Mouse (Mus musculus) embryonic fibroblast, embryonic 13.5 days (primary cell): ENCODE data around the gene Aoc3. TPM values are rescaled to one million over a fixed set of nuclear protein-coding genes. Genes with fewer than 3 reads are reported as not detected.

Experiments used
- H3K27ac ChIP-seq: 2 replicates; pipeline ENCODE4 v1.5.1; 2012; ENCODE audit warnings: low read length, control low read depth, inconsistent platforms; ENCODE audit not compliant: insufficient read depth
- H3K4me1 ChIP-seq: 2 replicates; pipeline ENCODE4 v1.6.1; 2011; ENCODE audit warnings: low read length; ENCODE audit not compliant: control insufficient read depth, insufficient read depth
- H3K4me3 ChIP-seq: 2 replicates; pipeline ENCODE4 v1.5.1; 2011; ENCODE audit warnings: mild to moderate bottlenecking, control low read depth, low read length; ENCODE audit not compliant: insufficient read depth
- CTCF ChIP-seq: IDR thresholded peaks from 2 replicates; pipeline ENCODE4 v1.5.1; 2011; ENCODE audit warnings: mild to moderate bottlenecking, control low read depth, low read length, moderate library complexity, borderline replicate concordance; ENCODE audit not compliant: insufficient read depth
- POLR2A ChIP-seq: IDR thresholded peaks from 2 replicates; pipeline ENCODE4 v1.6.1; 2011; ENCODE audit warnings: low read depth, mild to moderate bottlenecking, control low read depth, low read length, moderate library complexity
- polyA plus RNA-seq: library from polyadenylated mRNA; stranded (reverse); fragments of >200 nt; gene quantifications from 2 replicates; pipeline ENCODE4 v1.2.4, GENCODE M21; 2011; ENCODE audit warnings: low read depth; ENCODE audit not compliant: missing spikeins, insufficient read length

Aoc3 gene
- polyA plus RNA-seq = 2.7 and 4.2 TPM in 2 replicates

DNA sequence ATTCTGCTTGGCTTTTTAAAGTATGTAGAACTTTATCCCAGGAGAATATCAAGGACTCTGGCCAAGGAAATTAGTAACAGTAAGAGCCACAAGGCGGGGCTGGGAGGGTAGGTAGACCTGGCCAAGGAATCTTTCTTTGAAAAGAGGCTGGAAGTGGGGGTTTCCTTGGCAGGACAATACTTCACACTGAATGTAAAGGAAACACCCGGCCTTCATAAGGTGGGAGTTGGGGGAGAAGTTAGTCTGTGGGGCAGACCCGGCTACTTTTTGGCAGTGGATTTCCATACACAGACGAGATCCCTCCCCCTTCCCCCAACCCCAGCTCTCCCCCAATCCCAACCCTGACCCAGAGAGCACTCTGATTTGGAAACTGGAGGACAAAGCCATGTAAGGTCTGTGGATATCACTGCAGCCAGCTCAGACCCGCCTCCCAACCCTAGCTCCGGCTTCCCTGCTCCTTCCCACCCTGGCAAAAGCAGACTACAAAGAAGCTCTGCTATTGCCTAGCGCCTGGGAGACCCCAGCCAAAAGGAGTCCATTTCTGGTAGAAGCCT is at the start of gene Aoc3:
Gene Aoc3, plus strand, starts transcription at position 235 of the 554 bp plus-strand sequence.
- TF ChIP-seq CTCF = no peak
- no peak for TF ChIP-seq POLR2A
- Histone ChIP-seq H3K27ac (peak within 1 kb of the TSS; percentile 27; the same call in 1 of the 2 replicates), H3K4me1 (no peaks in the 10 kb centered on the region; the same call in 1 of the 2 replicates), H3K4me3 (no peak within 1 kb of the TSS)

DNA sequence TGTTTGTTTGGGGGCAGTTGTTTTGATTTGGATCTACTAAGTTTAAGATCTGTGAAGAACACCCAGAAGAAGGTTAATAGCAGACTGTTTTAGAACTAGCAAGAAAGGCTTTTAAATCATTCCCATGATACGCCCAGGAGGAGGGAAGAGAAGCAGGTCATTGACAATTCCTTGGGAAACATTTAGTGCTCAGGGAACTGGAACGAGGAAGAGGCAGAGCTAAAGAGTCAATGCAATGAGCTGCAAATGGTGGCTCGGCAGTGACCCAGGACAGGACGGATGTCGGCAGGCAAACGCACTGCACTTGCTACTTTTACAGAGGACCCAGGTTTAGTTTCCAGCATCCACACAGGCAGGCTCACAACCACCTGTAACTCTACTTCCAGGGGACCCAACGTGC is 49.6 kb upstream of the Aoc3 start:
- Histone ChIP-seq H3K4me1 (peaks cover 5% of the 10 kb centered on the region; the same call in 1 of the 2 replicates), H3K27ac (no peak overlapping the region), H3K4me3 (no peak overlapping the region)
- TF ChIP-seq POLR2A = no peak
- no peak for TF ChIP-seq CTCF

DNA sequence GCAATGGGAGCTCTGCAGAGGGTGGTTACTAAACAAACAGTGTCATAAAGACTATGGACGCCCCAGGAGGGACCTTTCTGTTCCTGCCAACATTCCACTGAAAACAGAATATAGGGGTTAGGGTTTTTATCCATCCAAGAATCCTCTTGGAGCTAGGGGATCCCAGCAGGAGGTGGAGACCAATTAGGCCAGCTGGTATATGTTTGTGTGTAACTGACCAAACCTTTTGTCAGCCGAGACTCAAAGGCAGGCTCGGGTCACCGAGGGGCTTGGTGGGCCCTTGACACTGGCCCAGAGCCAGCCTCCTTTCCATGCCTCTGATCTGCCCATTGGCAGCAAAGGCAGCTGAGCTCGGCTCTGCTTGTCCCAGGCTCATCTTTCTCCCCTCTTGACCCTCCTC is 47.5 kb upstream of the Aoc3 start:
- H3K4me3 ChIP-seq = no peak overlapping the region
- no peaks in the 10 kb centered on the region for H3K4me1 ChIP-seq
- no peak overlapping the region for H3K27ac ChIP-seq
- no peak for TF ChIP-seq POLR2A
- TF ChIP-seq CTCF = no peak

DNA sequence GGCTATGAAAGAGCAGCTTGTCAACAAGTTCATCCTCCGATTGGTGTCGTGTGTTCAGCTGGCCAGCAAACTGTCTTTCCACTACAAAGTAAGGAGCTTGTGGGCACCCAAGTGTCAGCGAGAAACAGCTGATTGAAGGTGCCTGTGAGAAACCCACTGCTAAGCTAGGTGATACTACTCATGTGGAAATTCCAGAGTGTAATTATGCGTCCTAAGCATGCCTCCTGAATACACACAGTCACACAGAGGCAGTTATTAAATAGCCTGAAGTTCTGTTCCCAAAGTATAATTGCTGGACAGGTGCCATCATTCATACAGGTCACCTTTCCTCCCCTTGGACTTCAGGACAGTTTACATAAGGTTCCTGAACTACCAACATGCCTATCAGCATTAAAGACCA is 46.6 kb upstream of the Aoc3 start:
- no peak overlapping the region for H3K4me3 ChIP-seq
- no peak overlapping the region for H3K27ac ChIP-seq
- TF ChIP-seq POLR2A (no peak), CTCF (no peak)
- no peaks in the 10 kb centered on the region for H3K4me1 ChIP-seq

DNA sequence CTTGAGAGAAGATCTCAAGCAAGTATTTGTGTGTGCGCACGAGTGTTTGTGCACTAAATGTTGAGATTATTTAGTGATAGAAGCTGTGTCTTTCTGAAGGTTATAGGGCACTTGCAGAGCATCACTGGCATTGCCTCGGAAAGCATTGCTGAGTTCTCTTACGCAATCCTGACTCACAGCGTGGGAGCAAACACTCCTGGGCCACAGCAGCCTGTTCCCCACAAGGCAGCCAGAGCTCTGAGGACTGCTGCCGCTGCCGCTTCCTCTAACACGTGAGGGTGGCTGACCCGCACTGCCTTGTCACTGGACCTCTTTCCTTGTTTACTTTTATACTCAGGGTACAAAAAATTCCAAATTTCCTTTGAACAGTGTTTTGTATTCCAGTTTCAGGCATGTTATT is 43.1 kb upstream of the Aoc3 start:
- no peak overlapping the region for H3K27ac ChIP-seq
- no peak overlapping the region for H3K4me3 ChIP-seq
- TF ChIP-seq POLR2A = no peak
- TF ChIP-seq CTCF = no peak
- no peaks in the 10 kb centered on the region for H3K4me1 ChIP-seq

DNA sequence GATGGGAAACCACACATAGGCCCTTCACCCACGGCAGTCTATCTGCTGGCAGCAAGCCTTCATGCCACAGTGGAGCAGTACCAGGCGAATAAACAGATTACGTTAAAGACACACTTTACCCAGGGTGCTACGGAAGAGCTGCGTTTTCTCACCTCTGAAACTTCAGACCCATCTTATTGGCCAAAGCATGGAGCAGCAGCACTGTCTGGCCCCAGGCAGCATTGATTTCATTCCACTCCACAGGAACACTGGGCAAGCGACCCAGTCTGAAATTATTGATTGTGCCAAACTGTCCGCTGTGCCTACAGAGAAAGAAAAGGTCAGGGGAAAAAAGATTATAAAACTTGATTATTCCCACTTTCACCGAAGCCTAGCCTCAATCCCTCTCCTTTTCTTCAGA is 39.2 kb upstream of the Aoc3 start:
- Histone ChIP-seq H3K4me1 (no peaks in the 10 kb centered on the region), H3K27ac (no peak overlapping the region), H3K4me3 (no peak overlapping the region)
- TF ChIP-seq CTCF = no peak

- TF ChIP-seq CTCF (no peak), POLR2A (no peak)
- H3K27ac ChIP-seq = no peak overlapping the region
- H3K4me3 ChIP-seq = no peak overlapping the region
- no peaks in the 10 kb centered on the region for H3K4me1 ChIP-seq
Observed at GRCm38 (mm10) chr11:101295191-101295590, 35.2 kb upstream of the Aoc3 start.

DNA sequence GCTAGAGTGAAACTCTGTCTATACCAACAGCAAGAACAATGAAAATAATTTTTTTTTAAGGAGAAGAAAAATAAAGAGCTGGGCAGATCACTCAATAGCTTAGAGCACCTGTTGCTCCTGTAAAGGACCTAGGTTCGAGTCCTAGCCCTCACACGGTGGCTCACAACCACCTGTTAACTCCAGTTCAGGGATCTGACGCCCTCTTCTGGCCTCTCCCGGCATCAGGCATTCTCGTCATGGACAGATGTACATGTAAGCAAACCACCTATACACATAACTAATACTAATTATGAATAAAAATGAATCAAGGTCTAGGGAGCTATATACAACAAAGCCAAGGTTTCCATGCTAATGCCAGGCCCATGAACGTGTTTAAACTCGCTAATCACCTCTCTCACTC is 29.5 kb upstream of the Aoc3 start:
- TF ChIP-seq CTCF = no peak
- no peak for TF ChIP-seq POLR2A
- Histone ChIP-seq H3K27ac (no peak overlapping the region), H3K4me3 (peak overlapping the region; percentile 94), H3K4me1 (peaks cover 4% of the 10 kb centered on the region; the same call in 1 of the 2 replicates)

- H3K4me1 ChIP-seq = peaks cover 4% of the 10 kb centered on the region; the same call in 1 of the 2 replicates
- H3K27ac ChIP-seq = no peak overlapping the region
- no peak for TF ChIP-seq CTCF
- TF ChIP-seq POLR2A = no peak
- peak overlapping the region; percentile 94 for H3K4me3 ChIP-seq
Observed at GRCm38 (mm10) chr11:101301299-101302003, 29.0 kb upstream of the Aoc3 start.

DNA sequence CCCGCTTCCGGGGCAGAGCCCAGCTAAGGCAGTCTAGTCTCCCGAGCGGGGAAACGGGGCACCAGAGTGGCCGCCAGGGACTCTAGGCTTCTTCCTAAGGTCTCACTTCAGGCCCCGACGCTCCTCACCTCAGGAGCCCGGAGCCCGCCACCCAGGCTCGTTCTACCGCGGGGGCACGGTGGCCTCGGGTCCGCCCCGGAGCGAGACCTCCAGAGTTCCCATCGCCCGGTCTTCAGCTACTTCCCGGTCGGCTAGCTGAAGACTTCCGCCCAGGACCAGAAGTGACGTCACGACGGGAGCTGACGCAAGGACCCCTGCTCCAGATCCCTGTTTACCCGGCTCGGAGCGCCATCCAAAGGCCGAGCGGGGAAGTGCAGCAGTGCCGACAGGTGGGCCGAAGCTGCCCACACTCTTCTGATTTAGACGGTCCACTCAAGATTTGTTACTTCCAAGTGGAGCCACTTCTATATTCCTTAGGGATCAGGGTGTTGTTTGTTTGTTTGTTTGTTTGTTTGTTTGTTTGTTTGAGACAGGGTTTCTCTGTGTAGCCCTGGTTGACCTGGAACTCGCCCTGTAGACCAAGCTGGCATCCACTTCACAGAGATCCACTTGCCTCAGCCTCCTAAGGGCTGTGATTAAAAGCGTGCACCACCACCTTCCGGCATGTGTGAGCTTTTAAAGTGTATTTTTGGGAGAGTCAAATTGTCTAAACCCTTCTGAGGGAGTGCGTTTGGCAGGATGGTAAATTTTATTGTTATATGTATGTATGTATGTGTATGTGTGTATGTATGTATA is 28.2 kb upstream of the Aoc3 start, which contains the start of gene Becn1:
Gene Becn1, minus strand, starts transcription at position 283 of the 795 bp plus-strand sequence.
- no peak within 1 kb of the TSS for H3K27ac ChIP-seq
- H3K4me1 ChIP-seq = peaks cover 4% of the 10 kb centered on the region; the same call in 1 of the 2 replicates
- TF ChIP-seq POLR2A (peak; percentile 71), CTCF (peak; percentile 82)
- H3K4me3 ChIP-seq = peak within 1 kb of the TSS; percentile 94
